Mouse (Mus musculus) cerebellum, adult 2 months (tissue): ENCODE measurements around the gene Ino80e. TPM values are rescaled to one million over a fixed set of nuclear protein-coding genes. Genes with fewer than 3 reads are reported as not detected.
A peak's percentile ranks its signal among the peaks of the same experiment; 100 is the strongest.

Experiments
- DNase-seq, 2 experiments: peaks; one replicate each; pipeline ENCODE4 v3.0.0; 2021
- H3K27ac ChIP-seq: fragments of 200-500 bp; 2 replicates; pipeline ENCODE4 v1.5.1; 2012; ENCODE audit warnings: low read length, control low read depth, inconsistent platforms; ENCODE audit not compliant: insufficient read depth
- H3K27me3 ChIP-seq: fragments of 200-500 bp; 2 replicates; pipeline ENCODE4 v1.6.1; 2012; ENCODE audit warnings: inconsistent platforms, mild to moderate bottlenecking, low read length, moderate library complexity; ENCODE audit not compliant: control insufficient read depth, insufficient read depth
- H3K4me1 ChIP-seq: fragments of 200-500 bp; 2 replicates; pipeline ENCODE4 v1.6.1; 2011; ENCODE audit warnings: low read length; ENCODE audit not compliant: control insufficient read depth, insufficient read depth
- H3K4me3 ChIP-seq: fragments of 200-500 bp; replicated peaks from 2 replicates; pipeline ENCODE3; 2011; ENCODE audit warnings: mild to moderate bottlenecking, low read depth, low read length, control low read depth; ENCODE audit not compliant: insufficient read depth
- CTCF ChIP-seq: fragments of 200-500 bp; IDR thresholded peaks from 2 replicates; pipeline ENCODE4 v1.5.1; 2011; ENCODE audit warnings: low read depth, mild to moderate bottlenecking, control low read depth, low read length, moderate library complexity, borderline replicate concordance; ENCODE audit not compliant: insufficient read depth
- POLR2A ChIP-seq: fragments of 200-500 bp; IDR thresholded peaks from 2 replicates; pipeline ENCODE4 v1.6.1; 2011; ENCODE audit warnings: low read length, control low read depth, borderline replicate concordance; ENCODE audit not compliant: insufficient read depth
- WGBS: fragments of 180-500 bp; shearing (Covaris S2); methylation state at CpG from one replicate; pipeline ENCODE4 v1.1.7; 2018; 5-methylcytosine and 5-hydroxymethylcytosine counted together
- polyA plus RNA-seq: library from polyadenylated mRNA; depleted of rRNA; stranded (reverse); fragments of >200 nt; gene quantifications from 2 replicates; pipeline ENCODE4 v1.2.3, GENCODE M21; 2012

Ino80e gene
- polyA plus RNA-seq, 1 experiment = 67.3 TPM

DNA sequence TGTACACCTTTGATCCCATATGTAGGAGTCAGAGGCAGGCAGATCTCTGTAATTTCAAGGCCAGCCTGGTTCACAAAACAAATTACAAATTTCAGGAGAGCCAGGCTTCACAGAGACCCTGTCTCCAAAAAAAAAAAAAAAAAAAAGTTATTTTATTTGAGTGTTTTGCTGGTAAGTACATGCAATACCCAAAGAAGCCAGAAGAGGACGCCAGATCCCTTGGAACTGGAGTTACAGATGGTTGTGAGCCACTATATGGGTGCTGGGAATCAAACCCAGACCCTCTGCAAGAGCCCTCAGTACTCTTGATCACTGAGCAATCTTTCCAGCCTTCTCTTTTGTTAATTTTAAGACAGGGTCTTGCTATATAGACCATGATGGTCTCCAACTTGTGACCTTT is 43.4 kb downstream of the Ino80e start:
- no peaks in the 10 kb centered on the region for H3K27me3 ChIP-seq
- H3K27ac ChIP-seq = no peak overlapping the region
- TF ChIP-seq POLR2A = no peak
- TF ChIP-seq CTCF = no peak
- H3K4me1 ChIP-seq = peaks cover 7% of the 10 kb centered on the region; the same call in 1 of the 2 replicates
- no peak overlapping the region for H3K4me3 ChIP-seq
- DNase-seq = no peak
- WGBS = 35% methylated on average over 1 of the region's 1 CpGs

DNA sequence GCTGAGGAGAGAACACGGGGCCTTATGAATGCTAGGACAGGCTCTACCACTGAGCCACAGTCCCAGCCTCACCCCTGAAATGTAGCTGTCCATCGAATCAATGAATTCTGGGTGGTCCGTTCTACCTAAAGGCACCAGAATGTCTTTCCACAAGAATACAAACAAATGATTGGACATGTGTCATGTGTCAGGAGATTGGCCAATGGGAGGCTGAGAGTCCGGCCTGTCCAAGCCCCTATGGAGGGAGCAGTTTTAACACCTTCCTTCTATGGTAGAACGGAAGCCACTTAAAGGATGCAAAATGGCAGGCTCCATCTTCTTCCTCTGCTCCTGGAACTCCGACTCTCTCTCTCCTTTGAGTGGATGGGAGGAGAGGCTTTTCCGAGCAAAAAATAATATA is 44.6 kb downstream of the Ino80e start:
- DNase-seq = no peak
- Histone ChIP-seq H3K4me1 (peaks cover 7% of the 10 kb centered on the region; the same call in 1 of the 2 replicates), H3K27me3 (no peaks in the 10 kb centered on the region), H3K27ac (no peak overlapping the region), H3K4me3 (no peak overlapping the region)
- TF ChIP-seq POLR2A = no peak
- TF ChIP-seq CTCF = no peak
- WGBS = 87% methylated on average over 7 of the region's 7 CpGs

DNA sequence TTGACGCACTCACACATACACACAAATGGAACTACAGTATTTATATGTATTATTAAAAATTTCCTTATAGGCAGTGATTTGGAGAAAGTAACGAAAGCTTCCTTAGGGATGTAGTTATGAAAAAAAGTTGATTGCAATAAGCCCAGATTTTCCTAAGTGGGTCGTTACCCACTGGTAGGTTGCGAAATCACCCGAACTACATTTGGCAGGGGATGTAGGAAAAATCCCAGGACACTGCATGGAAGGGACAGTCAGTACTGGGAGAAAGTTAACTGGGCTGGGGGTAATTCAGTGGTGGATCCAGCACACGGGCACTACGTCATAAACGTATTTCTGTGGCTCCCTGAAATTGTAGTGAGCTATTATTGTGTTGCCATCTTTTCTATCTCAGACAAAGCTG is 45.7 kb downstream of the Ino80e start:
- no peak overlapping the region for H3K4me3 ChIP-seq
- no peaks in the 10 kb centered on the region for H3K27me3 ChIP-seq
- H3K27ac ChIP-seq = no peak overlapping the region
- TF ChIP-seq CTCF = no peak
- no peak for TF ChIP-seq POLR2A
- 73% methylated on average over 8 of the region's 8 CpGs for WGBS
- no peak for DNase-seq
- no peaks in the 10 kb centered on the region for H3K4me1 ChIP-seq

DNA sequence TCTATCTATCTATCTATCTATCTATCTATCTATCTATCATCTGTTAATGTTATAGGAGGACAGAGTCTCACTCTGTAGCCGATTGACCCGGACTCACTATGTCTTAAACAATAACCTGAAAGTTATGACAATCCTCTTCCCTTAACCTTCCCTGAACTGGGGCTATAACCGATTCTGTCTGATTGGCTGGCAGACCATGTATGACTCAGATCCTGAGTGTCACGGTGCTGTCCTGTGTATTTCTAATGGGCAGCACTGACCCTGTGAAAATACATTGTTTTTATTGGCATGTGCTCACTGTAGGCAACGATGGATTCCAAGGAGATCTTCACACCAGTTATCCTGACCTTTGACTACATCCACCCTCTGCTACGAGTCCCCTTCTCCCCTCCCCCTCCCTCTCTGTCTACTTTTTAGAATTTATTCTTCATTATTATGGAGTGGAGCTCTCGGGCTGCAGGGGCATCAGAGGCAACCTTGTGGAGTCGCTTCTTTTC is 46.4 kb downstream of the Ino80e start:
- Histone ChIP-seq H3K27me3 (no peaks in the 10 kb centered on the region), H3K27ac (no peak overlapping the region), H3K4me3 (no peak overlapping the region), H3K4me1 (no peaks in the 10 kb centered on the region)
- no peak for DNase-seq
- no peak for TF ChIP-seq POLR2A
- no peak for TF ChIP-seq CTCF
- WGBS = 31% methylated on average over 8 of the region's 8 CpGs

DNA sequence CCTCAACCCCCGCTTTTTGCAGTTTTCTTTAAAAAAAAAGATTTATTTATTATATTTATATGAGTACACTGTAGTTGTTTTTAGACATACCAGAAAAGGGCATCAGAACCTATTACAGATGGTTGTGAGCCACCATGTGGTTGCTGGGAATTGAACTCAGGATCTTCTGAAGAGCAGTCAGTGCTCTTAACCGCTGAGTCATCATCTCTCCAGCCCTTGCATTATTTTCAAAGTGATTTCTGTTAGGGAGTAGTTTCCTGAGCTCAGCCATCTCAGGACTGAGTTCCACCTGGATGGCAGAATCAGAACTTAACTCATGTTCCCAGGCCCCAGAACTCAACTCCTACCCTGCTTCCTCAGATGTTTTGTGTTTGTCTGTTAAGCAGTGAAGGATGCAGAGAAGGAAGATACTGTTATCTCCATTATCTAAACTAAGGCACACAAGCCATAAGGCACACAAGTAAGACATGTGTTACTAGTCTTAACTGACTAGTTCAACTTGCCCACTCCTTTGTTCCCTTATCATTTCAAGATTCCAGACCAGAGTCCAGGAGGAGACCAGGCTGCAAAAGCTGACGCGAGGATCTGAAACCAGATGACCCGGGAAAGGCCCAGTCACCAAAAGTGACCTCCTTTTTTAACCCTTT is 52.3 kb downstream of the Ino80e start:
- Histone ChIP-seq H3K27ac (no peak overlapping the region), H3K4me1 (0 out of 2 replicates have a peak, but pooled peaks cover 2% of the 10 kb centered on the region), H3K27me3 (no peaks in the 10 kb centered on the region), H3K4me3 (no peak overlapping the region)
- DNase-seq = no peak
- no peak for TF ChIP-seq CTCF
- TF ChIP-seq POLR2A = no peak
- WGBS = 63% methylated on average over 5 of the region's 5 CpGs

DNA sequence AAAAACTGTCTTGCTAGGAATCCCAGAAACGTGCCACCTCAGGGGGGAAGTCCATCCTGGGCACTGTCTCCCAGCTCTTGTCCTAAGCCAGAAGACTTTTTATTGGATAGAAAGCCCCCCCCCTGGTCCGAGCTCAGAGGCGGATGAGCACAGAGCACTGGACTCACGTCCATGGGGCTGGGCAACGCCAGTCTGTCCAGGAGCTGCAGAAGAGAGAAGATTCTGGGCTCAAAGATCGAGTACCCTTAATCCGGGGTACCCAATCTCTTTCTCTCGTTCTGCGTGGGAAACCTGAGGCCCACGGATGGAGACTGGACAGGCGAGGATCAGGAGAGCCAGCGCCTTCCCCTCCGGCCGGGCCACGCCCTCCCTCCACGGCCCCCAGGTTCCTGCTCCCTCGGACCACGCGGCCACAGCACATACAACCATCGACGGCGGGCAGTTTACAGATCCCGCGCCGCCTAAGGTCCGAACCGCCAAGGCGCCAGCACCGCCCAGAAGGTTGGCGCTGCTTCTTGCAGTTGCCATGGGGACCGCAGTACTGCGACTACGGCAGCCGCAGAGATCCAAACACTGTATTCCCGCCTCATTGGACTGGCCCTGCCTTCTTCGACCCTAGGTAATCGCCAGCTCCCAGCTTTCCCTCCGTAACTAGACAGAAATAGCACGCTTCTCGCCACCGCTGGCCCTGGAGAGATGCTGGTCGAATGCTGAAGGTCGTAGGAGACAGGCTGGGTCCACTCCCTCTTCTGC is 53.3 kb downstream of the Ino80e start:
- TF ChIP-seq CTCF (no peak), POLR2A (peak; percentile 49; the same call in 1 of the 2 replicates)
- DNase-seq = peak; percentile 93 to 94
- 0 out of 2 replicates have a peak overlapping the region, but pooled peaks have one; percentile 3 for H3K27ac ChIP-seq
- H3K27me3 ChIP-seq = no peaks in the 10 kb centered on the region
- H3K4me3 ChIP-seq = peak overlapping the region; percentile 74
- H3K4me1 ChIP-seq = 0 out of 2 replicates have a peak, but pooled peaks cover 2% of the 10 kb centered on the region
- WGBS = under 1% methylated on average over 43 of the region's 43 CpGs

DNA sequence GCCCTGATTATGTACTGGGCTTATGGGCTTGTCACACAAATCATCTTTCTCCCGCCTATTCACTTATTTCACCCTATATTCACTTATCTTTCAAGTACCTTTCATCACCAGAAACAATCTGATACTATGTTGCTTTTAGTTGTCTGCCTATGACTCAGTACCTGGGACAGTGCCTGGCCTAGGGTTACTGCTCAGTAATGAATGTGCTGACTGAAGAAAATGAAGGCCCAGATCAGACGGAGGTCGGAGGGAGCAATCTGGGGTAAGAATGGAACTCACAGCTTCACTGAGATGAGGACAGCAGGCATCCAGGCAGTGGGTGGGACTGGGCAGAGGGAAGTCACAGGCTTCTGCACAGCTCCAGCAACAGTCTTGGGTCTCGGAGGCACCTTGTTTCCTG is 54.8 kb downstream of the Ino80e start:
- 48% methylated on average over 4 of the region's 4 CpGs for WGBS
- no peak overlapping the region for H3K27ac ChIP-seq
- no peak overlapping the region for H3K4me3 ChIP-seq
- DNase-seq = no peak
- TF ChIP-seq POLR2A = no peak
- TF ChIP-seq CTCF = no peak
- H3K4me1 ChIP-seq = 0 out of 2 replicates have a peak, but pooled peaks cover 2% of the 10 kb centered on the region
- H3K27me3 ChIP-seq = no peaks in the 10 kb centered on the region

DNA sequence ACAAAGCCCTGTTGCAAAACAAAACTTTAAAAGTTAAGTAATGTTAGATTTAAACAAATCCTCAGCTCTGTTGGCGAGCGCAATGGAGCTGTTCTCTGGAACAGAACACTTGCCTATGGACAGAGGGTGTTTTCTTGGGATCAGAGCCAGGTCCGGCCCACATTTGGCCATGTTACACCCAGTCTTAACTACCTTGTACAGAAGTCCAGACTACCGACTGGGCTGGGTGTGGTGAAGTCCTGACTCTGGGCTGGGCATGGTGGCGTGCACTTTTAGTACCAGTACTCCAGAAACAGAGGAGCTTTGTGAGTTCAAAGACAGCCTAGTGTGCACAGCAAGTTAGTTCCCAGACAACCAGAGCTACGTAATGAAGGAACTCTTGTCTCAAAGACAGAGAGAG is 55.2 kb downstream of the Ino80e start:
- TF ChIP-seq POLR2A (no peak), CTCF (no peak)
- Histone ChIP-seq H3K27me3 (no peaks in the 10 kb centered on the region), H3K4me1 (0 out of 2 replicates have a peak, but pooled peaks cover 2% of the 10 kb centered on the region), H3K4me3 (no peak overlapping the region), H3K27ac (no peak overlapping the region)
- WGBS = 60% methylated on average over 6 of the region's 6 CpGs
- DNase-seq = no peak
